Mouse (Mus musculus) cortical plate, adult 2 months (tissue): ENCODE measurements around the gene Pik3r5. TPM values are rescaled to one million over a fixed set of nuclear protein-coding genes. Genes with fewer than 3 reads are reported as not detected.

ENCODE experiments used
- H3K27ac ChIP-seq: fragments of 200-500 bp; 2 replicates; pipeline ENCODE4 v1.5.1; 2012; ENCODE audit warnings: low read length, control low read depth, inconsistent platforms; ENCODE audit not compliant: insufficient read depth
- H3K4me1 ChIP-seq: fragments of 200-500 bp; 2 replicates; pipeline ENCODE4 v1.6.1; 2011; ENCODE audit warnings: low read length; ENCODE audit not compliant: control insufficient read depth, insufficient read depth
- H3K4me3 ChIP-seq: fragments of 200-500 bp; 2 replicates; pipeline ENCODE4 v1.5.1; 2011; ENCODE audit warnings: mild to moderate bottlenecking, low read length, control low read depth; ENCODE audit not compliant: insufficient read depth
- CTCF ChIP-seq: fragments of 200-500 bp; IDR thresholded peaks from 2 replicates; pipeline ENCODE4 v1.5.1; 2011; ENCODE audit warnings: mild to moderate bottlenecking, control low read depth, low read length; ENCODE audit not compliant: insufficient read depth; ENCODE audit errors: extremely low read depth
- POLR2A ChIP-seq: fragments of 200-500 bp; IDR thresholded peaks from 2 replicates; pipeline ENCODE4 v1.6.1; 2011; ENCODE audit warnings: mild to moderate bottlenecking, low read length, control low read depth; ENCODE audit not compliant: insufficient read depth; ENCODE audit errors: extremely low read depth
- polyA plus RNA-seq: library from polyadenylated mRNA; depleted of rRNA; stranded (reverse); fragments of >200 nt; gene quantifications from 2 replicates; pipeline ENCODE4 v1.2.3, GENCODE M21; 2012

The Pik3r5 gene
- polyA plus RNA-seq, 1 experiment: 2.6 TPM

- no peak for TF ChIP-seq POLR2A
- no peak for TF ChIP-seq CTCF
- no peak overlapping the region for H3K27ac ChIP-seq
- H3K4me3 ChIP-seq: no peak overlapping the region
- H3K4me1 ChIP-seq: no peaks in the 10 kb centered on the region
Measured at GRCm38 (mm10) chr11:68508619-68509018, 76.7 kb downstream of the Pik3r5 start.

GRCm38 (mm10) chr11:68509194-68509593 lies 77.3 kb downstream of the Pik3r5 start:
- no peaks in the 10 kb centered on the region; the same call in 1 of the 2 replicates for H3K4me1 ChIP-seq
- no peak overlapping the region for H3K4me3 ChIP-seq
- no peak for TF ChIP-seq CTCF
- TF ChIP-seq POLR2A: no peak
- no peak overlapping the region for H3K27ac ChIP-seq

- no peak for TF ChIP-seq POLR2A
- TF ChIP-seq CTCF: no peak
- H3K4me1 ChIP-seq: no peaks in the 10 kb centered on the region; the same call in 1 of the 2 replicates
- H3K27ac ChIP-seq: no peak overlapping the region
- H3K4me3 ChIP-seq: no peak overlapping the region
Measured at GRCm38 (mm10) chr11:68513969-68514368, 82.0 kb downstream of the Pik3r5 start.

- TF ChIP-seq POLR2A (no peak), CTCF (no peak)
- Histone ChIP-seq H3K4me1 (no peaks in the 10 kb centered on the region), H3K4me3 (no peak overlapping the region), H3K27ac (no peak overlapping the region)
Measured at GRCm38 (mm10) chr11:68519362-68519761, 87.4 kb downstream of the Pik3r5 start.

- H3K4me1 ChIP-seq: no peaks in the 10 kb centered on the region
- no peak overlapping the region for H3K4me3 ChIP-seq
- TF ChIP-seq CTCF: no peak
- TF ChIP-seq POLR2A: no peak
- no peak overlapping the region for H3K27ac ChIP-seq
Measured at GRCm38 (mm10) chr11:68519815-68520214, 87.9 kb downstream of the Pik3r5 start.

GRCm38 (mm10) chr11:68520439-68520838 lies 88.5 kb downstream of the Pik3r5 start:
- no peak overlapping the region for H3K27ac ChIP-seq
- TF ChIP-seq POLR2A (no peak), CTCF (no peak)
- H3K4me1 ChIP-seq: no peaks in the 10 kb centered on the region
- no peak overlapping the region for H3K4me3 ChIP-seq

- no peak overlapping the region for H3K4me3 ChIP-seq
- TF ChIP-seq POLR2A (no peak), CTCF (no peak)
- H3K27ac ChIP-seq: no peak overlapping the region
- H3K4me1 ChIP-seq: peaks cover 3% of the 10 kb centered on the region; the same call in 1 of the 2 replicates
Measured at GRCm38 (mm10) chr11:68521352-68521751, 89.4 kb downstream of the Pik3r5 start.

GRCm38 (mm10) chr11:68526441-68526840 lies 94.5 kb downstream of the Pik3r5 start:
- TF ChIP-seq CTCF (no peak), POLR2A (peak; percentile 33; the same call in 1 of the 2 replicates)
- H3K27ac ChIP-seq: peak overlapping the region; percentile 85
- H3K4me1 ChIP-seq: peaks cover 8% of the 10 kb centered on the region
- no peak overlapping the region for H3K4me3 ChIP-seq

GRCm38 (mm10) chr11:68531066-68531806 lies 99.3 kb downstream of the Pik3r5 start:
- TF ChIP-seq CTCF (peak; percentile 71), POLR2A (no peak)
- Histone ChIP-seq H3K27ac (no peak overlapping the region), H3K4me1 (peaks cover 6% of the 10 kb centered on the region), H3K4me3 (no peak overlapping the region)

GRCm38 (mm10) chr11:68531941-68532535 lies 100.1 kb downstream of the Pik3r5 start:
- no peak for TF ChIP-seq CTCF
- no peak for TF ChIP-seq POLR2A
- no peak overlapping the region for H3K27ac ChIP-seq
- H3K4me3 ChIP-seq: no peak overlapping the region
- peaks cover 2% of the 10 kb centered on the region for H3K4me1 ChIP-seq
